In genomic region chr7:31008175-31008574, GRCm38 (mm10) we compare ENCODE assay signal across 12 mouse cellular contexts. TPM values are rescaled to one million over a fixed set of nuclear protein-coding genes. Genes with fewer than 3 reads are reported as not detected.
DNase-seq lines count a peak whose midpoint lies in the region; ATAC-seq and TF ChIP-seq lines count a peak whose summit lies in the region.
"Had no signal": no experiment of that assay in that cellular context is flagged by ENCODE, and none has a peak within 500 bp of the region (broad histone marks: within the 10 kb centered on the region; RNA-seq: fewer than 3 reads in every experiment).

No protein-coding gene starts in this region.

- H3K4me1 ChIP-seq in neural tube, embryonic 13.5 days (replicated peaks), result 0 out of 2 replicates have a peak, but pooled peaks cover 8% of the 10 kb centered on the region
- H3K4me1 ChIP-seq in neural tube, embryonic 15.5 days, result no peaks in the 10 kb centered on the region
- no peaks in the 10 kb centered on the region; the same call in 1 of the 2 replicates for H3K4me1 ChIP-seq in liver, embryonic 16.5 days (ENCODE audit: control insufficient read depth, low read depth, low read length)
- H3K4me1 ChIP-seq: neural tube, embryonic 12.5 days had no signal

- H3K4me3 ChIP-seq in gastrocnemius, adult 2 months, result no peak overlapping the region
- H3K4me3 ChIP-seq in neural tube, embryonic 13.5 days, result no peak overlapping the region
- no peak overlapping the region for H3K4me3 ChIP-seq in neural tube, embryonic 15.5 days (replicated peaks)
- no peak overlapping the region for H3K4me3 ChIP-seq in liver, embryonic 16.5 days (ENCODE audit: low read depth, low read length)
- H3K4me3 ChIP-seq: neural tube, embryonic 12.5 days had no signal

- H3K27me3 ChIP-seq in neural tube, embryonic 13.5 days, result no peaks in the 10 kb centered on the region
- no peaks in the 10 kb centered on the region for H3K27me3 ChIP-seq in neural tube, embryonic 15.5 days (replicated peaks)
- no peaks in the 10 kb centered on the region for H3K27me3 ChIP-seq in liver, embryonic 16.5 days (ENCODE audit: control insufficient read depth, insufficient read depth, low read depth, low read length)
- H3K27me3 ChIP-seq: neural tube, embryonic 12.5 days had no signal

- H3K27ac ChIP-seq in gastrocnemius, adult 2 months, result peak overlapping the region; percentile 20
- H3K27ac ChIP-seq in neural tube, embryonic 13.5 days (replicated peaks), result 0 out of 2 replicates have a peak overlapping the region, but pooled peaks have one; percentile 33
- no peak overlapping the region for H3K27ac ChIP-seq in neural tube, embryonic 15.5 days (replicated peaks)
- no peak overlapping the region for H3K27ac ChIP-seq in liver, embryonic 16.5 days (ENCODE audit: low read length)
- H3K27ac ChIP-seq: neural tube, embryonic 12.5 days had no signal

- DNase-seq in gastrocnemius, adult 2 months, result no peak
- no peak for DNase-seq in gastrocnemius, postnatal 36 days
- no peak for DNase-seq in thymus, postnatal 25 days
- DNase-seq in urinary bladder, postnatal 36 days (ENCODE audit: low spot score in 2 of 2), result no peak
- DNase-seq in frontal cortex, adult 2 months (ENCODE audit: extremely low spot score in 1 of 2, low spot score in 1 of 2), result no peak
- DNase-seq: right cerebral cortex, postnatal 25 days had no signal

- WGBS in neural tube, embryonic 13.5 days, result 67% methylated on average over 1 of the region's 1 CpGs
- WGBS in neural tube, embryonic 15.5 days, result 59% methylated on average over 1 of the region's 1 CpGs
- 22% methylated on average over 1 of the region's 1 CpGs for WGBS in liver, embryonic 16.5 days (ENCODE audit: insufficient replicate concordance)

- 0 out of 2 replicates have a peak, but pooled peaks have one; percentile 30 for ATAC-seq in neural tube, embryonic 13.5 days (ENCODE audit: low read depth)
- no peak for ATAC-seq in neural tube, embryonic 15.5 days (ENCODE audit: low FRiP score)
- peak; percentile 21; the same call in 1 of the 2 replicates for ATAC-seq in liver, embryonic 16.5 days (ENCODE audit: low read depth)

- intact Hi-C loops in gastrocnemius, adult 2 months (cut with DNase I), result no loop called here
- intact Hi-C loops in gastrocnemius, postnatal 36 days (cut with DNase I), result no loop called here

- no peak overlapping the region for H3K4me2 ChIP-seq in neural tube, embryonic 13.5 days
- H3K4me2 ChIP-seq in neural tube, embryonic 15.5 days, result no peak overlapping the region
- no peak overlapping the region for H3K4me2 ChIP-seq in liver, embryonic 16.5 days (ENCODE audit: low read depth, low read length)
- H3K4me2 ChIP-seq: midbrain, embryonic 11.5 days; neural tube, embryonic 12.5 days had no signal

- no peaks in the 10 kb centered on the region for H3K36me3 ChIP-seq in neural tube, embryonic 13.5 days
- no peaks in the 10 kb centered on the region for H3K36me3 ChIP-seq in neural tube, embryonic 15.5 days
- H3K36me3 ChIP-seq in liver, embryonic 16.5 days (ENCODE audit: control insufficient read depth, insufficient read depth), result no peaks in the 10 kb centered on the region
- H3K36me3 ChIP-seq: G1E; neural tube, embryonic 12.5 days had no signal

- H3K9me3 ChIP-seq in neural tube, embryonic 13.5 days, result no peaks in the 10 kb centered on the region
- H3K9me3 ChIP-seq in neural tube, embryonic 15.5 days (replicated peaks), result no peaks in the 10 kb centered on the region
- H3K9me3 ChIP-seq in liver, embryonic 16.5 days (replicated peaks; ENCODE audit: control insufficient read depth, low read length), result no peaks in the 10 kb centered on the region
- H3K9me3 ChIP-seq: G1E; neural tube, embryonic 12.5 days had no signal

- no peak for TF ChIP-seq CTCF in gastrocnemius, adult 2 months (IDR thresholded peaks at IDR 0.05)

- H3K9ac ChIP-seq in neural tube, embryonic 13.5 days, result no peak overlapping the region
- no peak overlapping the region for H3K9ac ChIP-seq in neural tube, embryonic 15.5 days (replicated peaks)
- H3K9ac ChIP-seq in liver, embryonic 16.5 days (ENCODE audit: low read depth, low read length), result no peak overlapping the region
- H3K9ac ChIP-seq: neural tube, embryonic 12.5 days had no signal

RNA-seq across cellular contexts. Expression of gene Fxyd5, which starts 34.1 kb away (rescaled TPM):
- total RNA-seq in gastrocnemius, adult 2 months (2021), result 10 to 100 TPM in 1 of 2 experiments, 1 to 10 TPM in 1; 8.3 to 13.8 TPM
- 10 to 100 TPM in 1 of 2 experiments, 1 to 10 TPM in 1; 9.6 to 11.3 TPM for total RNA-seq in gastrocnemius, postnatal 36 days (2021)
- polyA plus RNA-seq in neural tube, embryonic 13.5 days (2015; fragmentation: Nextera tagmentation; extraction: Ambion mirVana), result 15.9 and 19.6 TPM in 2 replicates
- polyA plus RNA-seq in neural tube, embryonic 15.5 days (2015; fragmentation: Nextera tagmentation; extraction: Ambion mirVana), result 22.2 and 27.8 TPM in 2 replicates
- polyA plus RNA-seq in liver, embryonic 16.5 days (2015; fragmentation: Nextera tagmentation; extraction: Ambion mirVana), result 19.9 and 22.4 TPM in 2 replicates
- 37.6 and 40.5 TPM in 2 replicates for polyA plus RNA-seq in frontal cortex, adult 2 months (2012; rRNA removed)

RNA-seq across cellular contexts. Expression of gene Fam187b, which starts 34.6 kb away (rescaled TPM):
- not detected for total RNA-seq in gastrocnemius, adult 2 months (2021)
- total RNA-seq in gastrocnemius, postnatal 36 days (2021), result not detected
- polyA plus RNA-seq in neural tube, embryonic 13.5 days (2015; fragmentation: Nextera tagmentation; extraction: Ambion mirVana), result 0.25 and 0.53 TPM in 2 replicates
- 0.20 and 1.4 TPM in 2 replicates for polyA plus RNA-seq in neural tube, embryonic 15.5 days (2015; fragmentation: Nextera tagmentation; extraction: Ambion mirVana)
- 3.2 and 3.8 TPM in 2 replicates for polyA plus RNA-seq in liver, embryonic 16.5 days (2015; fragmentation: Nextera tagmentation; extraction: Ambion mirVana)
- 0.21 and 0.26 TPM in 2 replicates for polyA plus RNA-seq in frontal cortex, adult 2 months (2012; rRNA removed)

RNA-seq across cellular contexts. Expression of gene Lsr, which starts 34.9 kb away (rescaled TPM):
- total RNA-seq in gastrocnemius, adult 2 months (2021), result under 1 TPM; 0.31 to 0.41 TPM
- under 1 TPM in 1 of 2 experiments, not detected in 1; 0.49 TPM for total RNA-seq in gastrocnemius, postnatal 36 days (2021)
- polyA plus RNA-seq in neural tube, embryonic 13.5 days (2015; fragmentation: Nextera tagmentation; extraction: Ambion mirVana), result 17.0 and 17.6 TPM in 2 replicates
- 19.2 and 37.4 TPM in 2 replicates for polyA plus RNA-seq in neural tube, embryonic 15.5 days (2015; fragmentation: Nextera tagmentation; extraction: Ambion mirVana)
- 30.5 and 31.8 TPM in 2 replicates for polyA plus RNA-seq in liver, embryonic 16.5 days (2015; fragmentation: Nextera tagmentation; extraction: Ambion mirVana)
- 10.3 and 12.7 TPM in 2 replicates for polyA plus RNA-seq in frontal cortex, adult 2 months (2012; rRNA removed)
- polyA plus RNA-seq: G1E had no signal

RNA-seq across cellular contexts. Expression of gene Fxyd7, which starts 43.1 kb away (rescaled TPM):
- total RNA-seq in gastrocnemius, adult 2 months (2021), result 1 to 10 TPM; 1.4 to 1.6 TPM
- total RNA-seq in gastrocnemius, postnatal 36 days (2021), result 1 to 10 TPM; 1.7 to 1.8 TPM
- polyA plus RNA-seq in neural tube, embryonic 13.5 days (2015; fragmentation: Nextera tagmentation; extraction: Ambion mirVana), result 181 and 239 TPM in 2 replicates
- polyA plus RNA-seq in neural tube, embryonic 15.5 days (2015; fragmentation: Nextera tagmentation; extraction: Ambion mirVana), result 357 and 417 TPM in 2 replicates
- 0.15 and 0.65 TPM in 2 replicates for polyA plus RNA-seq in liver, embryonic 16.5 days (2015; fragmentation: Nextera tagmentation; extraction: Ambion mirVana)
- polyA plus RNA-seq in frontal cortex, adult 2 months (2012; rRNA removed), result 188 and 275 TPM in 2 replicates
- total RNA-seq: G1E had no signal
- polyA plus RNA-seq: G1E had no signal

RNA-seq across cellular contexts. Expression of gene Fxyd1, which starts 48.8 kb away (rescaled TPM):
- 1,000 to 10,000 TPM in 1 of 2 experiments, 100 to 1,000 TPM in 1; 944 to 1,010 TPM for total RNA-seq in gastrocnemius, adult 2 months (2021)
- total RNA-seq in gastrocnemius, postnatal 36 days (2021), result 1,000 to 10,000 TPM in 1 of 2 experiments, 100 to 1,000 TPM in 1; 991 to 1,156 TPM
- polyA plus RNA-seq in neural tube, embryonic 13.5 days (2015; fragmentation: Nextera tagmentation; extraction: Ambion mirVana), result 28.2 and 33.9 TPM in 2 replicates
- 26.8 and 36.9 TPM in 2 replicates for polyA plus RNA-seq in neural tube, embryonic 15.5 days (2015; fragmentation: Nextera tagmentation; extraction: Ambion mirVana)
- 120 and 130 TPM in 2 replicates for polyA plus RNA-seq in liver, embryonic 16.5 days (2015; fragmentation: Nextera tagmentation; extraction: Ambion mirVana)
- polyA plus RNA-seq in frontal cortex, adult 2 months (2012; rRNA removed), result 127 and 169 TPM in 2 replicates
- total RNA-seq: G1E had no signal
- polyA plus RNA-seq: G1E had no signal

Comparison
In these comparisons a context has a peak if more than half of its experiments do, and no peak if none do; other contexts are left out.
1. H3K27ac ChIP-seq: peak in gastrocnemius, adult 2 months (single experiment) and neural tube, embryonic 13.5 days (single experiment); none in neural tube, embryonic 15.5 days (single experiment) and liver, embryonic 16.5 days (single experiment).